Comparison of ENCODE assay signal across 34 mouse cellular contexts in genomic region chr3:57652485-57652884, GRCm38 (mm10). TPM values are rescaled to one million over a fixed set of nuclear protein-coding genes. Genes with fewer than 3 reads are reported as not detected.
"Had no signal": no experiment of that assay in that cellular context is flagged by ENCODE, and none has a peak within 500 bp of the region (broad histone marks: within the 10 kb centered on the region; RNA-seq: fewer than 3 reads in every experiment).

No protein-coding gene starts in this region.

- H3K27me3 ChIP-seq: heart, embryonic 12.5 days; hindbrain, embryonic 15.5 days; kidney, embryonic 15.5 days; limb, embryonic 12.5 days; limb, embryonic 15.5 days; liver, embryonic 12.5 days had no signal

- DNase-seq: gastrocnemius, adult 2 months; gastrocnemius, postnatal 10 days; gastrocnemius, postnatal 25 days; heart, adult 18-20 months; heart, postnatal 10 days; kidney, adult 11 months; kidney, adult 2 months; kidney, adult 9 months; kidney, postnatal 14 days; kidney, postnatal 36 days; layer of hippocampus, adult 9-11 months; layer of hippocampus, postnatal 36 days; left cerebral cortex, postnatal 4 days had no signal

- H3K9ac ChIP-seq: liver, embryonic 14.5 days had no signal

- H3K4me1 ChIP-seq: limb, embryonic 15.5 days had no signal

- H3K9me3 ChIP-seq: heart, embryonic 10.5 days; heart, embryonic 12.5 days; hindbrain, embryonic 13.5 days; hindbrain, embryonic 15.5 days; kidney, embryonic 15.5 days; limb, embryonic 12.5 days; limb, embryonic 15.5 days; liver, embryonic 12.5 days had no signal

- H3K27ac ChIP-seq: hindbrain, embryonic 13.5 days; hindbrain, embryonic 15.5 days; hindbrain, postnatal 0 days; kidney, postnatal 0 days; limb, embryonic 12.5 days; limb, embryonic 15.5 days; liver, embryonic 12.5 days; liver, embryonic 14.5 days had no signal

- H3K36me3 ChIP-seq: hindbrain, embryonic 15.5 days had no signal

RNA-seq across cellular contexts. Expression of gene Ankub1, which starts 40.1 kb away (rescaled TPM):
- total RNA-seq: gastrocnemius, adult 2 months; gastrocnemius, postnatal 10 days; gastrocnemius, postnatal 25 days; granulocyte monocyte progenitor cell, adult 5-6 weeks; heart, adult 18-20 months; heart, adult 8-10 months; heart, postnatal 10 days; heart, postnatal 25 days; hematopoietic stem cell, adult 5-6 weeks; left cerebral cortex, postnatal 10 days had no signal
- polyA plus RNA-seq: heart, embryonic 10.5 days; heart, embryonic 12.5 days; heart, embryonic 14.5 days; intestine, embryonic 14.5 days; intestine, embryonic 16.5 days; kidney, adult 2 months; kidney, postnatal 0 days; large intestine, adult 2 months; limb, embryonic 12.5 days; liver, embryonic 12.5 days; liver, embryonic 16.5 days had no signal
